24 mouse cellular contexts compared by ENCODE assay signal in genomic region chr1:71751601-71752000, GRCm38 (mm10).
"Had no signal": no experiment of that assay in that cellular context is flagged by ENCODE, and none has a peak within 500 bp of the region (broad histone marks: within the 10 kb centered on the region; RNA-seq: fewer than 3 reads in every experiment).

No protein-coding gene starts in this region.

- H3K4me2 ChIP-seq: heart, embryonic 12.5 days; hindbrain, embryonic 12.5 days; hindbrain, embryonic 14.5 days; intestine, embryonic 15.5 days; limb, embryonic 12.5 days; liver, embryonic 11.5 days; liver, embryonic 13.5 days; liver, embryonic 15.5 days had no signal

- H3K36me3 ChIP-seq: heart, embryonic 12.5 days; hindbrain, embryonic 10.5 days; hindbrain, embryonic 12.5 days; intestine, embryonic 15.5 days; limb, embryonic 10.5 days; limb, embryonic 12.5 days; liver, embryonic 13.5 days; liver, embryonic 15.5 days had no signal

- H3K4me1 ChIP-seq: hindbrain, embryonic 10.5 days; hindbrain, embryonic 12.5 days; intestine, embryonic 15.5 days; limb, embryonic 10.5 days; limb, embryonic 12.5 days; liver, embryonic 13.5 days; liver, embryonic 15.5 days had no signal

- ATAC-seq: hindbrain, embryonic 16.5 days; inflammation-experienced regulatory T-cells, adult 6 months; intestine, embryonic 15.5 days; intestine, postnatal 0 days had no signal

- H3K9ac ChIP-seq: heart, embryonic 12.5 days; hindbrain, embryonic 12.5 days; hindbrain, embryonic 14.5 days; intestine, embryonic 15.5 days; limb, embryonic 12.5 days; liver, embryonic 13.5 days; liver, embryonic 15.5 days had no signal

- H3K27me3 ChIP-seq: heart, embryonic 12.5 days; hindbrain, embryonic 12.5 days; intestine, embryonic 15.5 days; limb, embryonic 12.5 days; liver, embryonic 13.5 days; liver, embryonic 15.5 days had no signal

- H3K4me3 ChIP-seq: heart, embryonic 12.5 days; hindbrain, embryonic 10.5 days; hindbrain, embryonic 12.5 days; intestine, embryonic 15.5 days; left cerebral cortex, adult 2 months; limb, embryonic 10.5 days; limb, embryonic 12.5 days; liver, embryonic 13.5 days; liver, embryonic 15.5 days had no signal

- DNase-seq: gastrocnemius, postnatal 10 days; gastrocnemius, postnatal 25 days; heart, adult 18-20 months; heart, postnatal 10 days; heart, postnatal 4 days; kidney, adult 18-20 months; kidney, adult 8-10 months; kidney, postnatal 10 days; kidney, postnatal 36 days; liver; liver, embryonic 13.5 days had no signal

- H3K9me3 ChIP-seq: hindbrain, embryonic 12.5 days; intestine, embryonic 15.5 days; limb, embryonic 10.5 days; liver, embryonic 13.5 days; liver, embryonic 15.5 days had no signal

- H3K27ac ChIP-seq: hindbrain, embryonic 10.5 days; hindbrain, embryonic 12.5 days; hindbrain, embryonic 14.5 days; intestine, embryonic 15.5 days; left cerebral cortex, adult 2 months; limb, embryonic 10.5 days; limb, embryonic 12.5 days; liver, embryonic 13.5 days; liver, embryonic 15.5 days had no signal
